Mouse (Mus musculus): ENCODE results near the gene AL731706.2.

The AL731706.2 gene

DNA sequence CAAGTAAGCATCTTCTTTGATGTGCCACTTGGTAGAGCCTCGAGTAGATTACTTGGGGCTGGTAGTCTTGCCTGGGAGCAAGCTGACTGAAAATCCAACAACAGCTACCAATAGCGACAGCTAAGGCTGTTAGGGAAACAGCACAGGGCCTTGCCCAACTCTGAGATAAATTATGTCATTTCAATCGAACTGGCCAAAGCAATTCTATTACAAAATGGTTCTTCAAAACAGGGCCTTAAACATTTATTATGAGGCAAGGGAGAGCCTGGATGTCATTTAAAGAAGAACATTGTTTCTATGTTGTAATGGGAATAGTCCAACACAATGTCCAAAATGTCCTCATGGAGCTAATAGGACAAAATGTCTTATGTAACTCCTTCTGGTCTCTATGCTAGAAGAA is 35.1 kb downstream of the AL731706.2 start:
- no peaks in the 10 kb centered on the region for H3K9me3 ChIP-seq (ENCODE audit: low read length)
- H3K4me1 ChIP-seq (replicated peaks; ENCODE audit: low read depth, low read length): peaks cover 10% of the 10 kb centered on the region
- no peaks in the 10 kb centered on the region for H3K27me3 ChIP-seq (ENCODE audit: insufficient read depth, low read length)
- no peaks in the 10 kb centered on the region for H3K36me3 ChIP-seq (ENCODE audit: insufficient read depth, low read length)
- TF ChIP-seq POU5F1 (IDR thresholded peaks at IDR 0.05; ENCODE audit: borderline replicate concordance, low read length): no peak
- no peak for TF ChIP-seq NANOG (IDR thresholded peaks at IDR 0.05; ENCODE audit: borderline replicate concordance, low read length)
- TF ChIP-seq CTCF (conservative IDR thresholded peaks at IDR 0.05; ENCODE audit: low read length): no peak
- no peak overlapping the region for H3K4me3 ChIP-seq (replicated peaks; ENCODE audit: low read length)

DNA sequence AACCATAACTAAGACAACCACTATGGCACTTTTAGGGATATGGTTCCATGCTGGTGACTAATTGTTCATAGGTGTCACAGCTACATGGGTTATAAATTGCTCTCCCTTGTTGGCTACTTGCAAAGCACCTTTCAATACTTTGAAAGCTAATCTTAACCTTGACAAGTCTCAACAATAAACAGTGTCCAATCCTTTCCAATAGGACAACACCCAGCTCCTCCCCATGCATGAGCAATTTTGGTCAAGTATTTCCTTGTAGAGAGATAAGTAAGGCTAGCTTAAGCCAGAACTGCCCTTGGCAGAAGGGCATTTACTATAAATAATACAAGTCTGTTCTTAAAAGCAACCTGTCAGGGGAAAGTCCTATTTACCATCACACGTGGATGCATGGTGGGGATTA is 47.5 kb downstream of the AL731706.2 start:
- no peaks in the 10 kb centered on the region for H3K36me3 ChIP-seq (ENCODE audit: insufficient read depth, low read length)
- H3K4me3 ChIP-seq (replicated peaks; ENCODE audit: low read length): no peak overlapping the region
- H3K9me3 ChIP-seq (ENCODE audit: low read length): no peaks in the 10 kb centered on the region
- TF ChIP-seq NANOG (IDR thresholded peaks at IDR 0.05; ENCODE audit: borderline replicate concordance, low read length) (no peak), CTCF (conservative IDR thresholded peaks at IDR 0.05; ENCODE audit: low read length) (no peak), POU5F1 (IDR thresholded peaks at IDR 0.05; ENCODE audit: borderline replicate concordance, low read length) (no peak)
- H3K4me1 ChIP-seq (replicated peaks; ENCODE audit: low read depth, low read length): no peaks in the 10 kb centered on the region
- no peaks in the 10 kb centered on the region for H3K27me3 ChIP-seq (ENCODE audit: insufficient read depth, low read length)

GRCm38 (mm10) chr2:136835882-136836281 is 49.6 kb downstream of the AL731706.2 start:
- Histone ChIP-seq H3K9me3 (ENCODE audit: low read length) (no peaks in the 10 kb centered on the region), H3K27me3 (ENCODE audit: insufficient read depth, low read length) (no peaks in the 10 kb centered on the region), H3K4me3 (replicated peaks; ENCODE audit: low read length) (no peak overlapping the region), H3K36me3 (ENCODE audit: insufficient read depth, low read length) (no peaks in the 10 kb centered on the region), H3K4me1 (replicated peaks; ENCODE audit: low read depth, low read length) (no peaks in the 10 kb centered on the region)
- TF ChIP-seq POU5F1 (IDR thresholded peaks at IDR 0.05; ENCODE audit: borderline replicate concordance, low read length) (no peak), CTCF (conservative IDR thresholded peaks at IDR 0.05; ENCODE audit: low read length) (no peak), NANOG (IDR thresholded peaks at IDR 0.05; ENCODE audit: borderline replicate concordance, low read length) (no peak)
